Mouse (Mus musculus) frontal cortex, postnatal 14 days (tissue): ENCODE data around the gene Gm20518.

Experiments
- DNase-seq, 2 experiments: peaks; one replicate each; pipeline ENCODE4 v3.0.0; 2022; ENCODE audit warnings: low spot score in 2 of 2

The Gm20518 gene

GRCm38 (mm10) chr16:17843701-17844365 is 47.6 kb downstream of the Gm20518 start:
- DNase-seq, result no peak

- no peak for DNase-seq
Measured at GRCm38 (mm10) chr16:17842437-17842836, 49.0 kb downstream of the Gm20518 start.

- no peak for DNase-seq
Measured at GRCm38 (mm10) chr16:17839976-17840375, 51.5 kb downstream of the Gm20518 start.

GRCm38 (mm10) chr16:17838051-17838450 is 53.4 kb downstream of the Gm20518 start, which contains the start of gene Car15:
Gene Car15, minus strand, starts transcription at chr16:17838364.
- no peak for DNase-seq

GRCm38 (mm10) chr16:17835481-17835880 is 56.0 kb downstream of the Gm20518 start:
- DNase-seq, result no peak

GRCm38 (mm10) chr16:17834543-17834942 is 56.9 kb downstream of the Gm20518 start:
- DNase-seq, result no peak

GRCm38 (mm10) chr16:17833681-17834399 is 57.6 kb downstream of the Gm20518 start:
- DNase-seq, result peak in 1 of 2 experiments; percentile 63

- peak in 1 of 2 experiments; percentile 48 for DNase-seq
Measured at GRCm38 (mm10) chr16:17833321-17833680, 58.2 kb downstream of the Gm20518 start.

GRCm38 (mm10) chr16:17832821-17833220 is 58.6 kb downstream of the Gm20518 start, which contains the start of gene B830017H08Rik:
Gene B830017H08Rik, plus strand, starts transcription at chr16:17833121.
- no peak for DNase-seq

- no peak for DNase-seq
Measured at GRCm38 (mm10) chr16:17831781-17832180, 59.7 kb downstream of the Gm20518 start.

- DNase-seq, result no peak
Measured at GRCm38 (mm10) chr16:17830385-17831178, 60.9 kb downstream of the Gm20518 start.

GRCm38 (mm10) chr16:17828867-17829266 is 62.6 kb downstream of the Gm20518 start:
- no peak for DNase-seq

- DNase-seq, result no peak
Measured at GRCm38 (mm10) chr16:17828229-17828628, 63.2 kb downstream of the Gm20518 start.

GRCm38 (mm10) chr16:17826500-17826899 is 65.0 kb downstream of the Gm20518 start:
- DNase-seq, result no peak

GRCm38 (mm10) chr16:17816528-17816927 is 74.9 kb downstream of the Gm20518 start:
- no peak for DNase-seq

GRCm38 (mm10) chr16:17815411-17816402 is 75.8 kb downstream of the Gm20518 start:
- no peak for DNase-seq

- no peak for DNase-seq
Measured at GRCm38 (mm10) chr16:17813173-17813572, 78.3 kb downstream of the Gm20518 start.

- DNase-seq, result no peak
Measured at GRCm38 (mm10) chr16:17812120-17812519, 79.4 kb downstream of the Gm20518 start.

GRCm38 (mm10) chr16:17809711-17810110 is 81.8 kb downstream of the Gm20518 start:
- no peak for DNase-seq

- DNase-seq, result no peak
Measured at GRCm38 (mm10) chr16:17809125-17809524, 82.3 kb downstream of the Gm20518 start.
